Mouse (Mus musculus) right cerebral cortex, postnatal 36 days (tissue): Measurements from ENCODE around the gene Nfkbil1.

Experiments
- DNase-seq, 2 experiments: peaks; one replicate each; pipeline ENCODE4 v3.0.0; 2022; ENCODE audit warnings: low spot score in 2 of 2, mixed read lengths in 1 of 2

Nfkbil1 gene

GRCm38 (mm10) chr17:35202442-35202841 is 33.1 kb downstream of the Nfkbil1 start:
- no peak for DNase-seq

- no peak for DNase-seq
Observed at GRCm38 (mm10) chr17:35201787-35202186, 33.8 kb downstream of the Nfkbil1 start, which contains the start of gene Tnf. Tnf (minus strand) TSS chr17:35202007.

GRCm38 (mm10) chr17:35201128-35201527 is 34.5 kb downstream of the Nfkbil1 start:
- no peak for DNase-seq

- no peak for DNase-seq
Observed at GRCm38 (mm10) chr17:35200398-35200797, 35.2 kb downstream of the Nfkbil1 start.

- DNase-seq, result no peak
Observed at GRCm38 (mm10) chr17:35198946-35199345, 36.6 kb downstream of the Nfkbil1 start.

- no peak for DNase-seq
Observed at GRCm38 (mm10) chr17:35198029-35198428, 37.6 kb downstream of the Nfkbil1 start.

GRCm38 (mm10) chr17:35197126-35197525 is 38.5 kb downstream of the Nfkbil1 start:
- DNase-seq, result no peak

GRCm38 (mm10) chr17:35196321-35196641 is 39.3 kb downstream of the Nfkbil1 start:
- DNase-seq, result no peak

- DNase-seq, result peak; percentile 73 to 77
Observed at GRCm38 (mm10) chr17:35195631-35196320, 39.8 kb downstream of the Nfkbil1 start.

- DNase-seq, result no peak
Observed at GRCm38 (mm10) chr17:35194844-35195630, 40.6 kb downstream of the Nfkbil1 start.

- DNase-seq, result no peak
Observed at GRCm38 (mm10) chr17:35193881-35194843, 41.4 kb downstream of the Nfkbil1 start, which contains the start of gene Ltb. Ltb (plus strand) TSS chr17:35194439.

- DNase-seq, result no peak
Observed at GRCm38 (mm10) chr17:35192924-35193323, 42.7 kb downstream of the Nfkbil1 start.

- no peak for DNase-seq
Observed at GRCm38 (mm10) chr17:35191723-35192122, 43.9 kb downstream of the Nfkbil1 start.

GRCm38 (mm10) chr17:35190096-35190495 is 45.5 kb downstream of the Nfkbil1 start:
- DNase-seq, result no peak

GRCm38 (mm10) chr17:35189186-35189585 is 46.4 kb downstream of the Nfkbil1 start:
- DNase-seq, result no peak

- DNase-seq, result no peak
Observed at GRCm38 (mm10) chr17:35187959-35188610, 47.5 kb downstream of the Nfkbil1 start, which contains the start of gene Lst1. Lst1 (minus strand) TSS chr17:35188439.

GRCm38 (mm10) chr17:35187345-35187744 is 48.2 kb downstream of the Nfkbil1 start:
- no peak for DNase-seq

GRCm38 (mm10) chr17:35186681-35187080 is 48.9 kb downstream of the Nfkbil1 start:
- DNase-seq, result no peak

GRCm38 (mm10) chr17:35185639-35186611 is 49.7 kb downstream of the Nfkbil1 start:
- DNase-seq, result no peak

- no peak for DNase-seq
Observed at GRCm38 (mm10) chr17:35180093-35180492, 55.5 kb downstream of the Nfkbil1 start.
